Mouse (Mus musculus) embryonic fibroblast, embryonic 13.5 days (primary cell): ENCODE measurements around the gene Plek.

Experiments used
- CTCF ChIP-seq: IDR thresholded peaks from 2 replicates; pipeline ENCODE4 v1.5.1; 2011; ENCODE audit warnings: mild to moderate bottlenecking, control low read depth, low read length, moderate library complexity, borderline replicate concordance; ENCODE audit not compliant: insufficient read depth
- POLR2A ChIP-seq: IDR thresholded peaks from 2 replicates; pipeline ENCODE4 v1.6.1; 2011; ENCODE audit warnings: low read depth, mild to moderate bottlenecking, control low read depth, low read length, moderate library complexity

GRCm38 (mm10) chr11:17012948-17013347 is 39.2 kb downstream of the Plek start:
- TF ChIP-seq CTCF: no peak
- no peak for TF ChIP-seq POLR2A
